Mouse (Mus musculus) midbrain, embryonic 16.5 days (tissue): ENCODE measurements around the gene Igsf21. TPM values are rescaled to one million over a fixed set of nuclear protein-coding genes. Genes with fewer than 3 reads are reported as not detected.

Experiments
- ATAC-seq: fragments of 200-750 bp; cut with Nextera tagmentation; 2 replicates; pipeline ENCODE4 v1.8.0; 2017; ENCODE audit warnings: moderate TSS enrichment
- H3K27ac ChIP-seq: fragments of 300-500 bp; sonication (generic); 2 replicates; pipeline ENCODE4 v1.5.1; 2014; ENCODE audit warnings: mild to moderate bottlenecking, low read length, mixed read lengths
- H3K27me3 ChIP-seq: fragments of 300-500 bp; sonication (generic); 2 replicates; pipeline ENCODE4 v1.6.1; 2014; ENCODE audit warnings: low read depth, low read length, mixed read lengths; ENCODE audit not compliant: control insufficient read depth, insufficient read depth
- H3K36me3 ChIP-seq: fragments of 300-500 bp; sonication (generic); 2 replicates; pipeline ENCODE4 v1.6.1; 2014; ENCODE audit warnings: mild to moderate bottlenecking, low read length, moderate library complexity, mixed read lengths; ENCODE audit not compliant: control insufficient read depth, insufficient read depth
- H3K4me1 ChIP-seq: fragments of 300-500 bp; sonication (generic); 2 replicates; pipeline ENCODE4 v1.6.1; 2014; ENCODE audit warnings: mild to moderate bottlenecking, low read length, mixed read lengths; ENCODE audit not compliant: control insufficient read depth, insufficient read depth
- H3K4me2 ChIP-seq: fragments of 300-500 bp; sonication (generic); 2 replicates; pipeline ENCODE4 v1.6.1; 2014; ENCODE audit warnings: mild to moderate bottlenecking, low read length, mixed read lengths
- H3K4me3 ChIP-seq: fragments of 300-500 bp; sonication (generic); 2 replicates; pipeline ENCODE4 v1.5.1; 2014; ENCODE audit warnings: low read depth, mild to moderate bottlenecking, low read length, moderate library complexity, mixed read lengths
- H3K9ac ChIP-seq: fragments of 300-500 bp; sonication (generic); 2 replicates; pipeline ENCODE4 v1.6.1; 2014; ENCODE audit warnings: low read depth, low read length, mixed read lengths
- H3K9me3 ChIP-seq: fragments of 300-500 bp; sonication (generic); replicated peaks from 2 replicates; pipeline ENCODE4 v1.6.1; 2014; ENCODE audit warnings: mild to moderate bottlenecking, low read length, mixed read lengths; ENCODE audit not compliant: control insufficient read depth, poor library complexity, severe bottlenecking
- WGBS: fragments of 180-500 bp; shearing (Covaris S2); extraction: QIAGEN DNeasy Blood & Tissue Kit; methylation state at CpG from one replicate; pipeline ENCODE4 v1.1.7; 2014; 5-methylcytosine and 5-hydroxymethylcytosine counted together
- polyA plus RNA-seq: library from polyadenylated mRNA; unstranded; fragments of >200 nt; fragmentation: Nextera tagmentation; extraction: Ambion mirVana; gene quantifications from 2 replicates; pipeline ENCODE4 v1.2.1, GENCODE M21; 2015

The Igsf21 gene
- polyA plus RNA-seq, 1 experiment from 2014 or later, result 119 TPM

GRCm38 (mm10) chr4:139999033-139999432 lies 247.6 kb downstream of the Igsf21 start:
- Histone ChIP-seq H3K27me3 (no peaks in the 10 kb centered on the region), H3K9me3 (no peaks in the 10 kb centered on the region), H3K4me3 (no peak overlapping the region), H3K36me3 (no peaks in the 10 kb centered on the region), H3K4me1 (peaks cover 16% of the 10 kb centered on the region), H3K9ac (no peak overlapping the region), H3K4me2 (no peak overlapping the region), H3K27ac (no peak overlapping the region)
- WGBS, result 30% methylated on average over 7 of the region's 7 CpGs
- ATAC-seq, result peak; percentile 49

GRCm38 (mm10) chr4:139995659-139996058 lies 250.9 kb downstream of the Igsf21 start:
- H3K27ac ChIP-seq, result no peak overlapping the region

DNA sequence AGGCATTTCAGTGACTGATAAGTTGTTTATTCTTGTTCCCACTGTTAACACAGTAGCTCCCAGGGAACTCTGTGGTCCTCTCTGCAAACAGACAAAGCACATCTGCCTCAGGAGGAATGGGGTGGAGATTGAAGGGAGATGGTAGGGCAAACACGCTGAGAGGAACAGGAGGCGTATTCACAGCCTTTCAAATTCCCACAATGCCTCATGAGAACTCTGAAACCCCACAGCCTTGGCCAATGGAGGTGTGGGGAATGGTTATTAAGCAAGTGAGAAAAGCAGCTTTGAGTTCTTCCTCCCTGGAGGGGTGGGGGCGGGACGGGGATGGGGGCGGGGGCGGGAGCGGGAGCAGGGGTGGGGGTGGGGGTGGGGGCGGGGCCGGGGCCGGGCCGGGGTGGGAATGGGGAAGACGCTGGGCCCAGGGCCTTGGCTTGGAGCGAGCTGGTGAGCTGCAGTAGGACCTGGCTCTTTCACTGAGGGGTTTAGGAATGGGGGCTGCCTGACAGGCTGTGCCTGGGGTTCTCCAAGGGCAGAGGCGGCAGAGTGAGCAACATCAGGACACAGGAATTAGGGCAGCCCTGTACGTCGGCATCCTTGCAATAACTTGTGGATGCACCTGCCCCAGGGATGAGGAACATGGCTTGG lies 253.4 kb downstream of the Igsf21 start:
- no peak for ATAC-seq
- Histone ChIP-seq H3K4me3 (no peak overlapping the region), H3K9me3 (no peaks in the 10 kb centered on the region), H3K27me3 (no peaks in the 10 kb centered on the region), H3K36me3 (no peaks in the 10 kb centered on the region), H3K27ac (no peak overlapping the region), H3K9ac (no peak overlapping the region), H3K4me2 (no peak overlapping the region), H3K4me1 (peaks cover 9% of the 10 kb centered on the region)
- 11% methylated on average over 8 of the region's 16 CpGs for WGBS

More at GRCm38 (mm10) chr4:139995659-139996058, 250.9 kb downstream of the Igsf21 start:
- Histone ChIP-seq H3K9ac (no peak overlapping the region), H3K27me3 (no peaks in the 10 kb centered on the region), H3K36me3 (no peaks in the 10 kb centered on the region), H3K4me3 (no peak overlapping the region), H3K4me2 (no peak overlapping the region), H3K4me1 (peaks cover 9% of the 10 kb centered on the region), H3K9me3 (no peaks in the 10 kb centered on the region)
- no peak for ATAC-seq
- WGBS, result 47% methylated on average over 8 of the region's 8 CpGs

DNA sequence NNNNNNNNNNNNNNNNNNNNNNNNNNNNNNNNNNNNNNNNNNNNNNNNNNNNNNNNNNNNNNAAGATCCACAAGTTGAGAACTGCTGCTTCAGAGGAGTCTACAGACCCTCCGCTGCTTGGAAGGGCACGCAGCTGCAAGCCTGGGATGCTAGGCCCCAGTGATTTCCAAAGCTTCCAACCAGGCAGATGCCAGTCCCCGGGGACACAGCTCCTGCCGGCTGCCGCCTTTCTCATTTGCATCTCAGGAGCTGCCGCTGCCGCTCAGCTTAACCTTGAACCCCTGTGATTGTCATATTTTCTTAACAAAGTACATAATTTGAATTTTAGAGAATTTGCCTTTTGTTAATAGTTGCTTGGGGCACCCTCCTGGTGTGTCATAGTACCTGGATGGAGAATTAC lies 259.7 kb downstream of the Igsf21 start:
- no peak overlapping the region for H3K4me2 ChIP-seq
- H3K27me3 ChIP-seq, result no peaks in the 10 kb centered on the region
- H3K27ac ChIP-seq, result no peak overlapping the region
- WGBS, result 6% methylated on average over 7 of the region's 7 CpGs
- H3K4me1 ChIP-seq, result peaks cover 12% of the 10 kb centered on the region
- ATAC-seq, result no peak
- peak overlapping the region; percentile 14; the same call in 1 of the 2 replicates for H3K9ac ChIP-seq
- H3K36me3 ChIP-seq, result no peaks in the 10 kb centered on the region
- H3K9me3 ChIP-seq, result no peaks in the 10 kb centered on the region
- no peak overlapping the region for H3K4me3 ChIP-seq

- Histone ChIP-seq H3K27me3 (no peaks in the 10 kb centered on the region), H3K9ac (no peak overlapping the region), H3K4me3 (no peak overlapping the region), H3K36me3 (no peaks in the 10 kb centered on the region), H3K4me1 (peaks cover 7% of the 10 kb centered on the region), H3K27ac (no peak overlapping the region), H3K4me2 (no peak overlapping the region), H3K9me3 (no peaks in the 10 kb centered on the region)
- 55% methylated on average over 5 of the region's 5 CpGs for WGBS
- ATAC-seq, result no peak
Observed at GRCm38 (mm10) chr4:139978716-139979115, 267.9 kb downstream of the Igsf21 start.

GRCm38 (mm10) chr4:139977308-139977781 lies 269.2 kb downstream of the Igsf21 start:
- peaks cover 3% of the 10 kb centered on the region for H3K4me1 ChIP-seq
- no peaks in the 10 kb centered on the region for H3K27me3 ChIP-seq
- no peak for ATAC-seq
- no peak overlapping the region for H3K9ac ChIP-seq
- no peak overlapping the region for H3K27ac ChIP-seq
- no peaks in the 10 kb centered on the region for H3K9me3 ChIP-seq
- H3K36me3 ChIP-seq, result no peaks in the 10 kb centered on the region
- WGBS, result 13% methylated on average over 5 of the region's 5 CpGs
- no peak overlapping the region for H3K4me2 ChIP-seq
- no peak overlapping the region for H3K4me3 ChIP-seq
